Mouse (Mus musculus) liver, embryonic 16.5 days (tissue): ENCODE results near the gene Mei4. TPM values are rescaled to one million over a fixed set of nuclear protein-coding genes. Genes with fewer than 3 reads are reported as not detected.

ENCODE experiments used
- ATAC-seq: fragments of 200-750 bp; cut with Nextera tagmentation; 2 replicates; pipeline ENCODE4 v1.8.0; 2017; ENCODE audit warnings: low read depth, mild to moderate bottlenecking, moderate number of reproducible peaks, moderate library complexity
- H3K27ac ChIP-seq: fragments of 300-500 bp; sonication (generic); 2 replicates; pipeline ENCODE4 v1.5.1; 2014; ENCODE audit warnings: mild to moderate bottlenecking, low read length
- H3K27me3 ChIP-seq: fragments of 300-500 bp; sonication (generic); 2 replicates; pipeline ENCODE4 v1.6.1; 2014; ENCODE audit warnings: low read depth, low read length, mixed read lengths; ENCODE audit not compliant: control insufficient read depth, insufficient read depth
- H3K36me3 ChIP-seq: fragments of 300-500 bp; sonication (generic); 2 replicates; pipeline ENCODE4 v1.6.1; 2014; ENCODE audit warnings: mild to moderate bottlenecking; ENCODE audit not compliant: control insufficient read depth, insufficient read depth
- H3K4me1 ChIP-seq: fragments of 300-500 bp; sonication (generic); 2 replicates; pipeline ENCODE4 v1.6.1; 2014; ENCODE audit warnings: low read depth, low read length, mixed read lengths; ENCODE audit not compliant: control insufficient read depth
- H3K4me2 ChIP-seq: fragments of 300-500 bp; sonication (generic); 2 replicates; pipeline ENCODE4 v1.6.1; 2014; ENCODE audit warnings: low read depth, low read length, mixed read lengths
- H3K4me3 ChIP-seq: fragments of 300-500 bp; sonication (generic); 2 replicates; pipeline ENCODE4 v1.5.1; 2014; ENCODE audit warnings: low read depth, mild to moderate bottlenecking, low read length
- H3K9ac ChIP-seq: fragments of 300-500 bp; sonication (generic); 2 replicates; pipeline ENCODE4 v1.6.1; 2014; ENCODE audit warnings: low read depth, low read length
- H3K9me3 ChIP-seq: fragments of 300-500 bp; sonication (generic); replicated peaks from 2 replicates; pipeline ENCODE4 v1.6.1; 2016; ENCODE audit warnings: low read length; ENCODE audit not compliant: control insufficient read depth
- WGBS: fragments of 180-500 bp; shearing (Covaris S2); extraction: QIAGEN DNeasy Blood & Tissue Kit; methylation state at CpG from one replicate; pipeline ENCODE4 v1.1.7; 2014; ENCODE audit not compliant: insufficient replicate concordance; 5-methylcytosine and 5-hydroxymethylcytosine counted together
- polyA plus RNA-seq: library from polyadenylated mRNA; unstranded; fragments of >200 nt; fragmentation: Nextera tagmentation; extraction: Ambion mirVana; gene quantifications from 2 replicates; pipeline ENCODE4 v1.2.1, GENCODE M21; 2015

Gene Mei4
- 0.18 and 0.23 TPM in 2 replicates for polyA plus RNA-seq

- Histone ChIP-seq H3K27ac (no peak within 1 kb of the TSS), H3K9ac (no peak within 1 kb of the TSS), H3K4me2 (peak within 1 kb of the TSS; percentile 66), H3K36me3 (no peaks in the 10 kb centered on the region), H3K9me3 (no peaks in the 10 kb centered on the region), H3K4me3 (peak within 1 kb of the TSS; percentile 54), H3K27me3 (no peaks in the 10 kb centered on the region), H3K4me1 (no peaks in the 10 kb centered on the region; the same call in 1 of the 2 replicates)
- peak; percentile 86 for ATAC-seq
- WGBS, result 2% methylated on average over 32 of the region's 32 CpGs
Measured at GRCm38 (mm10) chr9:81863181-81863887, at the start of gene Mei4. Gene Mei4 (plus strand): TSS chr9:81863670.

- H3K27me3 ChIP-seq, result no peaks in the 10 kb centered on the region
- no peak overlapping the region for H3K4me2 ChIP-seq
- WGBS, result 59% methylated on average over 1 of the region's 1 CpGs
- no peak overlapping the region for H3K27ac ChIP-seq
- H3K9ac ChIP-seq, result no peak overlapping the region
- peak; percentile 27; the same call in 1 of the 2 replicates for ATAC-seq
- H3K4me3 ChIP-seq, result no peak overlapping the region
- H3K9me3 ChIP-seq, result no peaks in the 10 kb centered on the region
- no peaks in the 10 kb centered on the region for H3K36me3 ChIP-seq
- no peaks in the 10 kb centered on the region for H3K4me1 ChIP-seq
Measured at GRCm38 (mm10) chr9:81819715-81820373, 43.6 kb upstream of the Mei4 start.

GRCm38 (mm10) chr9:81827560-81827959, 35.9 kb upstream of the Mei4 start:
- Histone ChIP-seq H3K9ac (no peak overlapping the region), H3K36me3 (no peaks in the 10 kb centered on the region), H3K4me2 (no peak overlapping the region), H3K9me3 (no peaks in the 10 kb centered on the region), H3K4me1 (no peaks in the 10 kb centered on the region), H3K27me3 (no peaks in the 10 kb centered on the region), H3K4me3 (no peak overlapping the region), H3K27ac (no peak overlapping the region)
- WGBS, result 46% methylated on average over 2 of the region's 2 CpGs
- no peak for ATAC-seq

GRCm38 (mm10) chr9:81834056-81834455, 29.4 kb upstream of the Mei4 start:
- Histone ChIP-seq H3K9me3 (no peaks in the 10 kb centered on the region), H3K36me3 (no peaks in the 10 kb centered on the region), H3K9ac (no peak overlapping the region), H3K4me3 (no peak overlapping the region), H3K27ac (no peak overlapping the region), H3K4me2 (no peak overlapping the region), H3K4me1 (no peaks in the 10 kb centered on the region), H3K27me3 (no peaks in the 10 kb centered on the region)
- ATAC-seq, result no peak

- ATAC-seq, result no peak
- no peak overlapping the region for H3K4me3 ChIP-seq
- H3K27ac ChIP-seq, result no peak overlapping the region
- no peak overlapping the region for H3K4me2 ChIP-seq
- H3K27me3 ChIP-seq, result no peaks in the 10 kb centered on the region
- H3K9ac ChIP-seq, result no peak overlapping the region
- H3K36me3 ChIP-seq, result no peaks in the 10 kb centered on the region
- H3K9me3 ChIP-seq, result no peaks in the 10 kb centered on the region
- 26% methylated on average over 1 of the region's 1 CpGs for WGBS
- no peaks in the 10 kb centered on the region for H3K4me1 ChIP-seq
Measured at GRCm38 (mm10) chr9:81858861-81859260, 4.6 kb upstream of the Mei4 start.

GRCm38 (mm10) chr9:81863888-81864234, 391 bp downstream of the Mei4 start:
- 3% methylated on average over 13 of the region's 13 CpGs for whole genome bisulfite sequencing
- peak; percentile 19 for ATAC-seq

GRCm38 (mm10) chr9:81866032-81866431, 2.6 kb downstream of the Mei4 start:
- Histone ChIP-seq H3K4me1 (no peaks in the 10 kb centered on the region; the same call in 1 of the 2 replicates), H3K27me3 (no peaks in the 10 kb centered on the region), H3K36me3 (no peaks in the 10 kb centered on the region), H3K9ac (no peak overlapping the region), H3K4me2 (no peak overlapping the region), H3K9me3 (no peaks in the 10 kb centered on the region), H3K27ac (no peak overlapping the region), H3K4me3 (no peak overlapping the region)
- WGBS, result 37% methylated on average over 2 of the region's 2 CpGs
- no peak for ATAC-seq

More at GRCm38 (mm10) chr9:81863888-81864234, 391 bp downstream of the Mei4 start:
- Histone ChIP-seq H3K4me2 (peak overlapping the region; percentile 66), H3K9me3 (no peaks in the 10 kb centered on the region), H3K9ac (no peak overlapping the region), H3K27ac (no peak overlapping the region), H3K4me1 (no peaks in the 10 kb centered on the region; the same call in 1 of the 2 replicates), H3K27me3 (no peaks in the 10 kb centered on the region), H3K4me3 (peak overlapping the region; percentile 54), H3K36me3 (no peaks in the 10 kb centered on the region)

GRCm38 (mm10) chr9:81921456-81921855, 58.0 kb downstream of the Mei4 start:
- H3K36me3 ChIP-seq, result no peaks in the 10 kb centered on the region
- no peaks in the 10 kb centered on the region for H3K9me3 ChIP-seq
- no peaks in the 10 kb centered on the region for H3K4me1 ChIP-seq
- H3K27ac ChIP-seq, result no peak overlapping the region
- no peak for ATAC-seq
- no peak overlapping the region for H3K4me2 ChIP-seq
- no peak overlapping the region for H3K9ac ChIP-seq
- no peak overlapping the region for H3K4me3 ChIP-seq
- WGBS, result 63% methylated on average over 1 of the region's 1 CpGs
- H3K27me3 ChIP-seq, result no peaks in the 10 kb centered on the region

- ATAC-seq, result no peak
- H3K27me3 ChIP-seq, result no peaks in the 10 kb centered on the region
- H3K4me1 ChIP-seq, result no peaks in the 10 kb centered on the region
- no peak overlapping the region for H3K4me2 ChIP-seq
- H3K27ac ChIP-seq, result no peak overlapping the region
- no peaks in the 10 kb centered on the region for H3K36me3 ChIP-seq
- no peak overlapping the region for H3K9ac ChIP-seq
- H3K4me3 ChIP-seq, result no peak overlapping the region
- no peaks in the 10 kb centered on the region for H3K9me3 ChIP-seq
Measured at GRCm38 (mm10) chr9:81924744-81925143, 61.3 kb downstream of the Mei4 start.
